Mouse (Mus musculus) gastrocnemius, adult 18-20 months (tissue): ENCODE results near the gene Gm21988. TPM values are rescaled to one million over a fixed set of nuclear protein-coding genes. Genes with fewer than 3 reads are reported as not detected.

Experiments
- DNase-seq: peaks from one replicate; pipeline ENCODE4 v3.0.0; 2021; ENCODE audit warnings: low spot score
- total RNA-seq, 2 experiments: library from RNA; stranded (reverse); gene quantifications; 2 replicates each; pipeline ENCODE4 v1.2.3; 2021

Gm21988 gene
- total RNA-seq, 2 experiments from 2014 or later: 3.2 to 3.3 TPM

GRCm38 (mm10) chr11:70237457-70238167 lies 2.0 kb downstream of the Gm21988 start, which contains the start of gene 0610010K14Rik:
TSS of gene 0610010K14Rik (minus strand) at chr11:70237914.
- peak; percentile 98 for DNase-seq

DNA sequence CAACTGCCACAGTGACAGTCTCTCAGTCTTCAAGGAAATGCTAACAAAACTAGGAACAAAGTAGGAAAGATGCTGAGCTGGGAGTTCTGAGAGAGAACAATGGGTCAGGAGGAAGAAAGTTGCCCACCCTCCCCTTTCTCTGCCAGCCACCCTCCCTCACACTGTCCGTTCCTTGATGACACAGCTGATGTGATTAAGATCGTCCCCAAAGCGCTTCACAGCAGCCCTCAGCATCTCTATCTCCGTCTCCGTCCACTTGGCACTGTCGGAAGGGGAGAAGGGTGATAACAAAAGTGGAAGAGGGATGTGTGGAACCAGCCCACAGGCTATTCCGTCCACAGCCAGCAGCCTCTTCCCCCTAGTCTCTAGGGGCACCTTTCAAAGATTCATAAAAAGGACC lies 2.9 kb downstream of the Gm21988 start:
- DNase-seq: no peak

- DNase-seq: no peak
Measured at GRCm38 (mm10) chr11:70235254-70235900, 4.3 kb downstream of the Gm21988 start.

- DNase-seq: no peak
Measured at GRCm38 (mm10) chr11:70234497-70234896, 5.1 kb downstream of the Gm21988 start.

GRCm38 (mm10) chr11:70234037-70234436 lies 5.6 kb downstream of the Gm21988 start:
- DNase-seq: peak; percentile 65

GRCm38 (mm10) chr11:70233016-70233415 lies 6.6 kb downstream of the Gm21988 start:
- DNase-seq: no peak

DNA sequence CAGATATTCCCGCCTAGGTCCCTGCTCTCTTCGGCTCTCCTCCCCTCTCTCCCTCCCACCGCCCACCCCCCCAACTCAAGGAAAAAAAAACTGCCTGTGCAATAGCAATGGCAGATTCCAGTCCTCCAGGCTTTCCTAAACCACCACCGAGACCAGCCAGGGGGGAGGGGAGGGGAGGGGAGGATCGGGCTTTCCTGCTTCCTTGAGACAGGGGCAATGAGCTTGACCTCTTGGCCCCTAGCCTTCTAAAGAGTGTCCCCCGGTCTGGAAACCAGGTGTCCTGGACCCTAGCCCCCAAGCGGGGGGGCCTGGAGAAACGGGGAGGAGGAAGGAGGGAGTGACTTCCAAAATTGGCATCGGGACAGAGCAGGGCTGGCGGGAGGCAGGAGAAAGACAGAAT lies 7.1 kb downstream of the Gm21988 start:
- no peak for DNase-seq

DNA sequence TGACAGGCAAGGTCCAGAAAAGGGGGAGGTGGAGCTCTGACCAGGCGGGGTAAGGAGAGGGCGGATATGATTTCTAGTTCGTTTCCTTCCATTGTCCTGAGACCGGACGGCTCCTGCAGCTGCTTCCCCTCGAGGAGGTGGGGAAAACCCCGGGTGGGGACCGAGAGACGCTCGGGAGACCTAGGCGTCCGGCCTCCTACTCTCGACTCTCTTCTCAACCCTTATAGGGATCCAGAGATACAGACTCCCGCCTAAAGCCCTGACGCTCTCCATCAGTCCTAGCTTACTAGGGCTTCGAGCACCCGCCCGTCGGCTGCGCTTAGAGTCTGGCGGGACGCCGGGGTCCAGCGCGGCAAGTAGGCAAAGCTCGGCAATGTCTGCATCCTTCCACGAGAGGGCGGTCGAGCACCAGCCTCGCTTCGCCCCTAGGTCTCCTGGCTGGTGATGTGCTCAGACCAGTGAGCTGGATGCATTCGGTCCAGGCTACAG lies 9.3 kb downstream of the Gm21988 start:
- peak; percentile 85 for DNase-seq

GRCm38 (mm10) chr11:70229260-70230010 lies 10.2 kb downstream of the Gm21988 start, which contains the start of gene Bcl6b:
TSS of gene Bcl6b (minus strand) at chr11:70229798.
- DNase-seq: no peak

GRCm38 (mm10) chr11:70228828-70229227 lies 10.8 kb downstream of the Gm21988 start:
- DNase-seq: peak; percentile 76

GRCm38 (mm10) chr11:70227661-70228245 lies 11.9 kb downstream of the Gm21988 start:
- no peak for DNase-seq

GRCm38 (mm10) chr11:70227126-70227525 lies 12.5 kb downstream of the Gm21988 start:
- no peak for DNase-seq

DNA sequence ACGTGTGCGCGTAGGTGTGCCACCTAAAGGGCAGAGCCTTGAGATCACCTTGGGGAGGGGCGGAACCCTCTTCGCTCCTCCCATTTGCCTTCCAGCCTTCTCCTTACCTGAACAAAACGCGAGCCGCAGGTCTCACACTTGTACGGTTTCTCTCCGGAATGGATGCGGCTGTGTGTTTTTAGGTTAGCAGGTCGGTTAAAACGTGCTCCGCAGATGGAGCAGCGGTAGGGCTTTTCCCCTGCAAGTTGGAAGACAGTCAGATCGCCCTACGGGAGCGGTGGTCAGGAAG lies 13.1 kb downstream of the Gm21988 start:
- DNase-seq: no peak

DNA sequence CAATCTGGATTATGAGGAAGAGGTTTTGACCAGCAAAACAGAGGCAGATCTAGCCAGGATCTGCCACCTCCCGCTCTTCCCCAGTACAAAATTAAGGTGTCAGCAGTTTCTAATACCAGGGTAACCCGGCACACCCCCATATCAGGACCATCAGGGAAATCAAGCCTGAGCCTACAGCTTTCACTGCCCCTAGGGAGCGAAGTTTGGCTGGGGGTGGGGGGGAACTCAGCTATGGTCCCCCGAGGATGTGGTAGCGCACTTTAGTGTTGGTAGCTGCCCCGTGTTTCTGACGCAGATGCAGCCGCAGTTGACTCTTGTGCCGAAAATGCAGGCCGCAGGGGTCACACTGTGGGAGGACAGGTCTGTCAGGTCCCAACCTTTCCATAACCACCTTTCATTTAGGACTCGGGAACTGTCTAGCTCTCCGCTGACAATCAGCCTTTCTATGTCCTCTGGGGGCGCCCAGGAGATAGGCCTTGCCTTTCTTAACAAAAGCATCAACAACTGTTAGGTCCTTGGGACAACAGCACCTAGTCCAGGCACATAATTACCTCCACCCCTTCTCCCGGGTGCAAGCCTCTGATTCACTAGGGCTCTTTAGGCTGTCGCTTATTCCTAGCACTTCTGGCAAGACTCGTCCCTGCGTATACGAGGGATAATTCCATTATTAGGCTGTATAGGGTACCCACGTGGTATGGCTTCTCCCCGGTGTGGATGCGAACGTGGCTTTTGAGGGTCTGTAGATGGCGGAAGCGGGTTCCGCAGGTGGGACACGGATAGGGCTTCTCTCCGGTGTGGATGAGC lies 13.6 kb downstream of the Gm21988 start:
- no peak for DNase-seq

DNA sequence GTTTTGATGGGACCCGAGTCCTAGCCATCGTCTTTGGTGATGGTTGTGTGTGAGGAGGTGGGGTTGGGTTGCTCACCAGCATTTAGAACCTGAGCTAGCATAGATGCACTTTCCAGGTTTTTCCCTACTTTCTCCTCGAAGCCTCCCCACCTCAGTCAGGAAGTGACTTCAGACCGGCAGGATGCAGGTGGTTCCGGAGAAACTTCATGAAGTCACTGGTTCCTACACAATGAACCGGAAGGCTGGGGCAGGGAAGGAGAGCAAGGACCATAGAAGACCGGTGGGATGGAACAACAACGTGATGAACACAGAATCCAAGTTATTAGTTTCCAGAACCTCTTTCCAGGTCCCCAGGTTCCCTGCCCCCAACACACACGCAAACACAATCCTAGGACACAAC lies 15.9 kb downstream of the Gm21988 start:
- no peak for DNase-seq

- no peak for DNase-seq
Measured at GRCm38 (mm10) chr11:70221603-70222500, 17.8 kb downstream of the Gm21988 start.

- peak; percentile 84 for DNase-seq
Measured at GRCm38 (mm10) chr11:70220731-70221602, 18.7 kb downstream of the Gm21988 start, which contains the start of gene Slc16a13. TSS of gene Slc16a13 (minus strand) at chr11:70221064.

- no peak for DNase-seq
Measured at GRCm38 (mm10) chr11:70220323-70220722, 19.3 kb downstream of the Gm21988 start.

DNA sequence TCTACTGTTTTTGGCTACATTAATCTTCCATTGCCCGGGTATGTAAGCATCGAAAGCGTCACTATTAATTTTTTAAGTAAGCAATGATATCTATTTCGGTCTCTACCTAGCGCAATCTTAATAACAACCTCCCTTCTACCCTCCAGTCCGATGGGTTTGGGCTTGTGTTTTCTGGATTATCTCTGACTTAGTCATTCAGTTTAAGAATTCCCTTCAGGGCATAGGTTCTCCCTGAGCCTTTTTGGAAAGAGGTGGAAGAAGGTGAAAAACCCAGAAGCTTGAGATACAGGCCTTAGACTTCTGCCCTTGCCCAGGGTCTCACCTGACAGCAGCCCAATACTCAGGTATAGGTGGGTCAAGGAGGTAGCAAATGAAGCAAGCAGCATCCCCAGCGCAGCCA lies 19.8 kb downstream of the Gm21988 start:
- no peak for DNase-seq
